Mouse (Mus musculus): ENCODE results near the gene Hba-a2. TPM values are rescaled to one million over a fixed set of nuclear protein-coding genes. Genes with fewer than 3 reads are reported as not detected.

The Hba-a2 gene
- polyA plus RNA-seq, 1 experiment, result not detected

DNA sequence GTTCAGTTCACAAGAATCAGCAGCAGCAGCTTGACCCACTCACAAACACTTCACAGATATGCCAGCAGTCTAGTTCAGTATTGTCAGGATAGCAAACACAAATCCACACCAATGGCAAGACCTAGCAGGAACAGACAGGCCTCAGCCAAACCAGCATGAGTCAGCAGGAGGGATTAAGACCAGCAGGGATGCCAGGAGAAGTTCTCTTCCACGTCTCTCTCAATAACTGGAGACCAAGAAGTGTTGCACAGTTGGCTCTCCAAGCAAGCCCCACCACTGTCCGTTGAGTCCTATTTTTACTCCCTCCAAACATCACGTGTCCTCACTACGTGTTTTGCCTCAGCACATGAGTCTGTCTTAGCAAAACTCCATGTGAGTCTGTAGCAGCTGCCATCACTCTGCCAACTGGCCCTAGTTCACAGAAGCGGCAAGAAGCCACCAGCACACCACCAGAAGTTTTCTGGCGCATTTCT, 40.2 kb downstream of the Hba-a2 start:
- Histone ChIP-seq H3K4me1 (ENCODE audit: control insufficient read depth, insufficient read depth, low read length) (no peaks in the 10 kb centered on the region), H3K4me3 (ENCODE audit: insufficient read depth, low read depth, low read length) (no peak overlapping the region), H3K27ac (ENCODE audit: insufficient read depth, low read depth, low read length) (no peak overlapping the region)
- 89% methylated on average over 6 of the region's 6 CpGs for WGBS
- no peak for TF ChIP-seq POLR2A (IDR thresholded peaks at IDR 0.05; ENCODE audit: insufficient read depth, low read depth, low read length)
- TF ChIP-seq CTCF (IDR thresholded peaks at IDR 0.05; ENCODE audit: insufficient read depth, low read depth, low read length), result no peak

GRCm38 (mm10) chr11:32339131-32339531, 42.8 kb downstream of the Hba-a2 start:
- Histone ChIP-seq H3K27ac (ENCODE audit: insufficient read depth, low read depth, low read length) (no peak overlapping the region), H3K4me1 (ENCODE audit: control insufficient read depth, insufficient read depth, low read length) (no peaks in the 10 kb centered on the region), H3K4me3 (ENCODE audit: insufficient read depth, low read depth, low read length) (no peak overlapping the region)
- TF ChIP-seq POLR2A (IDR thresholded peaks at IDR 0.05; ENCODE audit: insufficient read depth, low read depth, low read length), result no peak
- TF ChIP-seq CTCF (IDR thresholded peaks at IDR 0.05; ENCODE audit: insufficient read depth, low read depth, low read length), result no peak
- WGBS, result 74% methylated on average over 2 of the region's 2 CpGs

- TF ChIP-seq POLR2A (IDR thresholded peaks at IDR 0.05; ENCODE audit: insufficient read depth, low read depth, low read length), result no peak
- TF ChIP-seq CTCF (IDR thresholded peaks at IDR 0.05; ENCODE audit: insufficient read depth, low read depth, low read length), result peak; percentile 42; the same call in 1 of the 2 replicates
- 54% methylated on average over 17 of the region's 17 CpGs for WGBS
- Histone ChIP-seq H3K4me1 (ENCODE audit: control insufficient read depth, insufficient read depth, low read length) (no peaks in the 10 kb centered on the region), H3K4me3 (ENCODE audit: insufficient read depth, low read depth, low read length) (no peak overlapping the region), H3K27ac (ENCODE audit: insufficient read depth, low read depth, low read length) (no peak overlapping the region)
Measured at GRCm38 (mm10) chr11:32340476-32341473, 44.5 kb downstream of the Hba-a2 start.

DNA sequence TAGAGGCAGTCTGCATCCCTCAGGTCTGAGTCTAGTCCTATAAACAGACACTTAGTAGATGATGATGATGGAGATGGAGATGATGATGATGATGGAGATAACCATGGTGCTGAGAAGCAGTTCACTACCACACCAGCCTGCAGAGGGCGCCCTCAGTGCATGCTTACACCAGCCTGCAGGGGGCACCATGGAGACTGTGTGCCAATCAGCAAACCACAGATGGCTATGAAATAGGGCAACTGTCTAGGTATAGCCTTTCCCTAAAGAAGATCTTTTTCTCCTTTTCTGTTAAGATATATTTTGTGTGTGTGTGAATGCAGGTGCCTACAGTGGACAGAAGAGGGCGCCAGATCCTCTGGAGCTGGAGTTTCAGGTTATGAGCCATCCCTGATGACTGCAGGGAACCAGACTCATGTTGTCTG, 46.5 kb downstream of the Hba-a2 start:
- H3K27ac ChIP-seq (ENCODE audit: insufficient read depth, low read depth, low read length), result no peak overlapping the region
- H3K4me1 ChIP-seq (ENCODE audit: control insufficient read depth, insufficient read depth, low read length), result peaks cover 4% of the 10 kb centered on the region
- WGBS, result 16% methylated on average over 2 of the region's 2 CpGs
- TF ChIP-seq CTCF (IDR thresholded peaks at IDR 0.05; ENCODE audit: insufficient read depth, low read depth, low read length) (peak; percentile 64; the same call in 1 of the 2 replicates), POLR2A (IDR thresholded peaks at IDR 0.05; ENCODE audit: insufficient read depth, low read depth, low read length) (no peak)
- H3K4me3 ChIP-seq (ENCODE audit: insufficient read depth, low read depth, low read length), result no peak overlapping the region

DNA sequence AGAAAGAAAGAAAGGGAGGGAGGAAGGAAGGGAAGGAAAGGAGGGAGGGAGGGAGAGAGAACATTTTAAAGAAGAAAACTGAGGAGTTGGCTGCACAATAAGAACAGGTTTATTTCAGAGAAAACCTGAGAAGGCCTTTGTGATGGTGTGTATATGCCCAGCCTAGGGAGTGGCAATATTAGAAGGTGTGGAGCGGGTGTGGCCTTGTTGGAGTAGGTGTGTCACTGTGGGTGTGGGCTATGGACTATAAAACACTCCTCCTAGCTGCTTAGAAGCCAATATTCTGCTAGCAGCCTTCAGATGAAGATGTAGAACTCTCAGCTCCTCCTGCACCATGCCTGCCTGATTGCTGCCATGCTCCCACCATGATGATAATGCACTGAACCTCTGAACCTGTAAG, 47.1 kb downstream of the Hba-a2 start:
- TF ChIP-seq CTCF (IDR thresholded peaks at IDR 0.05; ENCODE audit: insufficient read depth, low read depth, low read length), result no peak
- no peak for TF ChIP-seq POLR2A (IDR thresholded peaks at IDR 0.05; ENCODE audit: insufficient read depth, low read depth, low read length)
- 93% methylated on average over 1 of the region's 1 CpGs for WGBS
- Histone ChIP-seq H3K4me3 (ENCODE audit: insufficient read depth, low read depth, low read length) (no peak overlapping the region), H3K4me1 (ENCODE audit: control insufficient read depth, insufficient read depth, low read length) (peaks cover 9% of the 10 kb centered on the region), H3K27ac (ENCODE audit: insufficient read depth, low read depth, low read length) (no peak overlapping the region)

GRCm38 (mm10) chr11:32345504-32346297, 49.4 kb downstream of the Hba-a2 start:
- Histone ChIP-seq H3K27ac (ENCODE audit: insufficient read depth, low read depth, low read length) (no peak overlapping the region), H3K4me1 (ENCODE audit: control insufficient read depth, insufficient read depth, low read length) (peaks cover 15% of the 10 kb centered on the region), H3K4me3 (ENCODE audit: insufficient read depth, low read depth, low read length) (no peak overlapping the region)
- no peak for TF ChIP-seq CTCF (IDR thresholded peaks at IDR 0.05; ENCODE audit: insufficient read depth, low read depth, low read length)
- TF ChIP-seq POLR2A (IDR thresholded peaks at IDR 0.05; ENCODE audit: insufficient read depth, low read depth, low read length), result no peak
- 91% methylated on average over 6 of the region's 6 CpGs for WGBS

Other genes starting within 250 kb of the Hba-a2 start
- gene Il9r, start 96.2 kb upstream of the Hba-a2 start, polyA plus RNA-seq (2012; ENCODE audit: insufficient read depth, insufficient read length, low replicate concordance, missing spikeins), result not detected in 2 replicates
- not detected in 2 replicates for gene Snrnp25, start 91.1 kb upstream of the Hba-a2 start, polyA plus RNA-seq (2012; ENCODE audit: insufficient read depth, insufficient read length, low replicate concordance, missing spikeins)
- gene Rhbdf1, start 74.2 kb upstream of the Hba-a2 start, polyA plus RNA-seq (2012; ENCODE audit: insufficient read depth, insufficient read length, low replicate concordance, missing spikeins), result not detected in 2 replicates
- not detected in 2 replicates for gene Mpg, start 70.0 kb upstream of the Hba-a2 start, polyA plus RNA-seq (2012; ENCODE audit: insufficient read depth, insufficient read length, low replicate concordance, missing spikeins)
- gene Nprl3, start 28.8 kb upstream of the Hba-a2 start, polyA plus RNA-seq (2012; ENCODE audit: insufficient read depth, insufficient read length, low replicate concordance, missing spikeins), result not detected in 2 replicates
- gene Hba-x, start 20.1 kb upstream of the Hba-a2 start, polyA plus RNA-seq (2012; ENCODE audit: insufficient read depth, insufficient read length, low replicate concordance, missing spikeins), result not detected in 2 replicates
- not detected in 2 replicates for gene Hba-a1, start 13.0 kb upstream of the Hba-a2 start, polyA plus RNA-seq (2012; ENCODE audit: insufficient read depth, insufficient read length, low replicate concordance, missing spikeins)
- gene Hbq1b, start 9.5 kb upstream of the Hba-a2 start, polyA plus RNA-seq (2012; ENCODE audit: insufficient read depth, insufficient read length, low replicate concordance, missing spikeins), result not detected in 2 replicates
- gene Hbq1a, start 3.6 kb downstream of the Hba-a2 start, polyA plus RNA-seq (2012; ENCODE audit: insufficient read depth, insufficient read length, low replicate concordance, missing spikeins), result not detected in 2 replicates
- gene Sh3pxd2b, start 51.3 kb downstream of the Hba-a2 start, polyA plus RNA-seq (2012; ENCODE audit: insufficient read depth, insufficient read length, low replicate concordance, missing spikeins), result not detected in 2 replicates
- gene Ubtd2, start 158.9 kb downstream of the Hba-a2 start, polyA plus RNA-seq (2012; ENCODE audit: insufficient read depth, insufficient read length, low replicate concordance, missing spikeins), result not detected in 2 replicates
- gene Efcab9, start 235.6 kb downstream of the Hba-a2 start, polyA plus RNA-seq (2012; ENCODE audit: insufficient read depth, insufficient read length, low replicate concordance, missing spikeins), result not detected in 2 replicates
- gene Stk10, start 236.8 kb downstream of the Hba-a2 start, polyA plus RNA-seq (2012; ENCODE audit: insufficient read depth, insufficient read length, low replicate concordance, missing spikeins), result not detected in 2 replicates